Mouse (Mus musculus) left cerebral cortex, postnatal 25 days (tissue): ENCODE data around the gene Dusp22. TPM values are rescaled to one million over a fixed set of nuclear protein-coding genes. Genes with fewer than 3 reads are reported as not detected.

Experiments used
- total RNA-seq, 2 experiments: library from RNA; stranded (reverse); gene quantifications; 2 replicates each; pipeline ENCODE4 v1.2.3; 2021

The Dusp22 gene
- total RNA-seq, 2 experiments from 2014 or later: 34.1 to 35.5 TPM

Other genes with a start within 250 kb of the Dusp22 start
- 100 to 1,000 TPM; 150 to 154 TPM for gene Uqcrfs1, start 114.6 kb upstream of the Dusp22 start, total RNA-seq
- under 1 TPM; 0.11 to 0.28 TPM for gene Irf4, start 89.2 kb downstream of the Dusp22 start, total RNA-seq